Mouse (Mus musculus): ENCODE measurements around the gene Psmd12.

GRCm38 (mm10) chr11:107465041-107465440 lies 14.2 kb upstream of the Psmd12 start:
- TF ChIP-seq CTCF (IDR thresholded peaks at IDR 0.05; ENCODE audit: low read depth) (no peak), EP300 (IDR thresholded peaks at IDR 0.05; ENCODE audit: low read depth) (no peak)
